Mouse (Mus musculus): ENCODE data around the gene Fmnl3.

Fmnl3 gene

DNA sequence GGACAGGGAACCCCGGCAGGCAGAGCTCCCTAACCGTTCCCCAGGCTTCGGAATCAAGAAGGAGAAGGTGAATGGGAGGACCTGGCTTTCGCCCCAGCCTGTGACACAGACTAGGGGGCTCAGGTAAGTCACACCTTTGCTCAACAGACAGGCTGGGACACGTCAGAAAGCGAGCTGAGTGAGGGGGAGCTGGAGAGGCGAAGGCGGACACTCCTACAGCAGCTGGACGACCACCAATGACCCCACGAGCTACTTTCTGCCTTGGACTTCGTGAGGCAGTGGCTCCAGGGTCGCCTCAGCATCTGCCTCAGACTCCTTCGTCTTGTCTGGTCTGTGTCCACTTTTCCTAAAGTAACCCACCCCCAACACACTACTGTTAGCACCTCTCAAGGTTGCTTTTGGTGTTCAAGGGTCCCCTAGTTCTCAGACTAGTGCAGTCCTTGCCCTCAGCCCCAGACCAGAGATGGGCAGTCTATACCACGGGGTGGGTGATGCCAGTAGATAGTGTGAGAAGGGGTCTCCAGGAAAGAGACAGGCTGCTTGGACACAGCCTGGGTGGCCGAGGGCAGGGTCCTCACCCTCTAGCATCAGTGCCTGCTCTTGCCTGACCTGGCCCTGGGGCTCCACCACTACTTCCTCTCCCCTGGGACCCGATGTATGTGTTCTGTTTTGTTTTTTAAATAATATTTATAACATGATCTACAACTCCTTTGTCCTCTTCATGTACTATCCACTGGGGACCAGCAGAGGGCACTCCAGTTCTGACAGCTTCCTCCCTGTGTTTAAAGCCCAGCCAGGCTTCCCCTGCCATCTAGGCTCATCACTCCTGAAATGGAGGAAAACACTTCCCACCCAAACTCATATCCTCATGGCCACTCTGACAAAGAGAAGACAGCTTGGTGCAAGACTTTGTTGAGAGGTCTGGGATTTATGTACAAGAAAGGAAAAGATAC lies 53.7 kb downstream of the Fmnl3 start:
- DNase-seq = peak; percentile 79 to 88

DNA sequence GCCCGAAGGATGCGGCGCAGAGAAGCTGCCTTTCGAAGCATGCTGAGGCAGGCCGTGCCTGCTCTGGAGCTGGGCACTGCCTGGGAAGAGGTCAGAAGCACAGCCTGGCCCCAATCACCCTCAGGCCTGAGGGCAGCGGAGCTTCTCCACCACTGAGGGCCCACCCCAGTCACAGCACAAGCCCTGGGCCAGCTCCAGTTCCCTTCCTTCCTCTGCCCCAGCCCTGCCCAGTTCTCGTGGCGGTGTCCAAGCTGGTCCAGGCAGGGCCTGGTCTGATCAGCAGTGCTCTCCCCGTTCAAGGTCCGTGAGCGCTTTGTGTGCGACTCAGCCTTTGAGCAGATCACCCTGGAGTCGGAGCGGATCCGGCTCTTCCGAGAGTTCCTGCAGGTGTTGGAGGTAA lies 55.4 kb downstream of the Fmnl3 start:
- peak in 1 of 2 experiments; percentile 56 for DNase-seq

DNA sequence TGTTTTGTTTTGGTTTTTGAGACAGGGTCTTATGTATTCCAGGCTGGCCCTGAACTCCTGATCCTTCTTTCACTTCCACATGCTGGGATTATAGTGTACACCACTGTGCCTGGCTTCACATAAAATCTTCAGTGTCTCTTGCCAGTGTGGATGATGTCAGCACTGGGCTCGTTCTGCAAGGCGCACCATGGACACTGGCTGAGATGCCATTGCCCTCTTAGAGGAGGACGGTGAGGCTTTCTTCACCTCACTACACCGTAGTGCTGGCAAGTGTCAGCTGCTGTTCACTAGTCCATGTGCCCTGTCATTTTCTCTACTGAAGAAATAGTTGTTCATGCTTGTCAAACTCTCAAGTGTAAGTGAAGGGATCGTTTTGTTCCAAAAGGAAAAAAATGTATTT lies 59.7 kb downstream of the Fmnl3 start:
- DNase-seq = no peak

DNA sequence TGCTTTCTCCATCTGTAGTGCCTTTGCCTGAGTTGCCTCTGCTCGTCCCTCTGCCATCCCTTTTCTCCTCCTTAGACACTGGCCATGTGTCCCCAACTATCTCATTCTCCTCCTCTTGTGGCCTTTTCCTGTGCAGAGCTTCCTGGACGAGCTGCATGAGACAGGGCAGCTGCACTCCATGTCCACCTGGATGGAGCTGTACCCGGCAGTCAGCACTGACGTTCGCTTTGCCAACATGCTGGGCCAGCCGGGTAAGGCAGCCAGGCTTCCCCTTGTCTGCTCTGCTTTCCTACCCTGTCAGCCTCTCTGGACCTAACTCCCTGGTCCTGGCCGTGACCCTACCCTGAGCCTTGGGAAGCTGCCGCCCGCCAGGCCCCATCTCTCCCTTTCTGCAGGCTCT lies 60.7 kb downstream of the Fmnl3 start:
- no peak for DNase-seq

DNA sequence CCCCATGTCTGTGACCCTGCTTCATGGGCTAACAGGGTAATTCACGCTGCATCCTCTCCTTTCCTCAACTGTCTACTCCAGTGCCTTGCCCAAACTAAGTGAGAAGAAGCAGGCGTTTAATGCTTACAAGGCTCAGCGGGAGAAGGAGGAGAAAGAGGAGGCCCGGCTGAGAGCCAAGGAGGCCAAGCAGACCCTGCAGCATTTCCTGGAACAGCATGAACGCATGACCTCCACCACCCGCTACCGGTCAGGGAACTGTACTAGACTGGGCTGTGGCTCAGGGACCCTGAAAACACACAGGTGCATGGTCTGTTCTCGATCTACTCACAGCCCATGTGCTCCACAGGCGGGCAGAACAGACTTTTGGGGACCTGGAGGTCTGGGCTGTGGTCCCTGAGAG lies 62.8 kb downstream of the Fmnl3 start:
- DNase-seq = no peak

DNA sequence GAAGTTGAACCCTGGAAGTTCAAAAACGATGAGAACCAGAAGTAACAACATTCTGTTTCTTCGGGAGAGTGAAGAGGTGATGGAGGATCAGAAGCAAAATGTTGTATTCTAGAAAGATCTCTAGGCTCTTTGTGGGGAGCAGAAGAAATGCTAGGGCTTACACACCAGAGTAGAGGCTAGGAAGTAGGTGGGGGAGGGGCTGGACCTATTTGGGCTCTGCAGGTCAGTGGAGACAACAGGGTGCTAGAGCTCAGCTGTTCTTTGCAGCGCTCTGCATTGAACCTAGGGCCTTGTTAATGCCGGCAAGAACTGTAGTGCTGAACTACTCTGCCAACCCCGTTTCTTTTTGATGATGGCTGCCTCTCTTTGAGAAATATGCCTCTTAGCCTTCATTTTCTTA lies 74.1 kb downstream of the Fmnl3 start:
- DNase-seq = no peak

DNA sequence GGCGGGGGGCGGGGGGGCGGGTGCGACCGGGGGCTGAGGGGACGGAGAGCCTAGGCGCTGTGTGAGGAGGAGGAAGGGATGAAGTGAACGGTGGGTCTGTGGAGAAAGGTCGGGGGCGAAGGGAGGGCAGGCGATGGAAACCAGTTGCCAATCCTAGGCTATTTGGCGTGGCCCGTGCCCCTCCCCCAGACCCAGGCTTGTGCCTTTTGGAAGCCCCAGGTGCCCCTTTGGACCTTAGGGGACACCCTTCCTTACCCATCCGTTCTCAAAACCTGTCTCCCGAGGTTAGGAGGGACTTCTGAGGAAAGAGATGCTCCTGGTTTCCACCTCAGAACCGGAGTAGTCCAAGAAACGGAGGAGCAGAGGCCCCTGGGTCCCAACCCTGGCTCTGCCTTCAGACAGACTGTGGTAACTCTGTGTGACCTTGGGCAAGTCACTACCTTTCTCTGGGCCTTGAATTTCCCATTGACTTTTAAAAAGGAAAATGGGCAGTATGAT lies 74.7 kb downstream of the Fmnl3 start, which contains the start of gene Fam186b:
Fam186b (minus strand) TSS at position 405 of the 498 bp plus-strand sequence.
- peak; percentile 44 to 47 for DNase-seq

DNA sequence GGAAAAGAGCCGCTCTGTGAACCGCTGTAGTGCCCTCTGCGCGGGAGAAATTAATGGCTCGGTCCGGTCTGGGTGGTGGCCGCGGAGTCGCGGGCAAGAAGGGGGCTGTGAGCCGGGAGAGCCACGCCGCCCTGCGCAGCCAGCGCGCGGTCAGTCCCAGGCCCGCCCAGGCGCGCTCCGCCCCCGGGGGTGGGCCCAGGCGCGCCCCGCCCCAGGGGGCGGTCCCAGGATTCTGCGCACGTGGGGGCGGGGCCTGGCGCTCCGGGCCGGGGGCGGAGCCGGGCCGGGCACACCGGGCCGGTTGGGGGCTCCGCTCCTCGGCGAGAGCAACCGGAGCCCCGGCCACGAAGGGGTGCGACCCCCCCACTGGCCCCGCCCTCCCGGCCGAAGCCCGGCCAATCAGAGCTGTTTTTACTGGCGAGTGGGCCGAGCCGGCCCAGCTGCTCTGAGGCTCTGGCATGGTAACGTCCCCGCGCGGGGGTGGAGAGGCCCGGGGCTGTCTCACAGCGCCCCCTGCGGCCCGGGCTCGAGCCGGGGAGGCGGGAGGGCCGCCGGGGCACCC lies 75.4 kb downstream of the Fmnl3 start, which contains the start of gene Prpf40b:
Prpf40b (plus strand) TSS at position 275 of the 562 bp plus-strand sequence.
- peak; percentile 95 to 97 for DNase-seq

DNA sequence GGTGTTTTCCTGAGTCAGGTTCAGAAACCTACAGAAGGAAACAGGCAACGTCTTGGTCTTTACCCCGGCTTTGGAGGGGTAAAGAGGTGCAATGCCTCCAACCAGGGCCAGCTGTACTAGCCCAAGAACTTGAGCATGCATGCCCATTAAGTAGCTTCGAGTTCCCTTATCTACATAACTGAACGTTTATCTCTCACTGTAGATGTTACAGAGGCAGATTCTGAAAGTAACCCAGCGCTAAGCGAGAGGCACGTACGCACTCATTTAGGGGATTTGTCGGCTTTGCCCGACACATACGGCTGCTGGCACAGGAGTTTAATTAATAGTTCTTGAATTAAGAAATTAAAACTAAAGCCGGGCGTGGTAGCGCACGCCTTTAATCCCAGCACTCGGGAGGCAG lies 76.0 kb downstream of the Fmnl3 start:
- no peak for DNase-seq

DNA sequence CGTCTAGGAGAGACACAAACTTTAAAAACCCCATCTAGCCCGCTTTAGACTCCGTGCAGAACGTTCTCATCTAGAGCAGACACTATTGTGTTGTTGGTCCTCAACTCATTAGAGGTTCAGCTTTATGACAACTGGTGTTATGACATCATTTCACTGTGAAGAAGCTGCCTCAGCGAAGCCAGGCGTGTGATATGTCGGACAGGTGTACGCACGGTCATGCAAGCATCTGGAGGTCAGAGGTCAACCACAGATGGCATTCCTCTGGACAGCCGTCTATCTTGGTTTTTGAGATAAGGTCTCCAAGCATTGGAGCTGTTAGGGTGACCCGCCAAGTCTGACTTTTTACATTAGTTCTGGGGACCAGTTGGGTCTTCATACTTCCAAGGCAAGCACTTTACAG lies 79.7 kb downstream of the Fmnl3 start:
- DNase-seq = no peak

DNA sequence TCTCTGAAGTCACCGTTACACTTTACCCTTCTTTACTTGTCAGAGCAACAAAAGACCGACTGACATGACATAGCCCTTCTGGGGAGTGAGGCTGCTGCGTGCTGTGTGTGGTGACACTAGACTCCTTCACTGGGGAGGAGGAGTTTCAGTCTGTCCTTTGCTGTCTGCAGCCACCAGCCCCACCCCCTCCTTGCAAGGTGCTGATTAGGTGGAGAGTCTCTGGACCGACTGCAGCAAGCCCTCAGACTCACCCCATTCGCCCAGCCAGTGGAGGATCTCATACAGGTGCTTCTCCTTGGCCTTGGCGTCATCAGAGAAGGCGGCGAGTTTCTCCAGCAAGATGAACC lies 85.1 kb downstream of the Fmnl3 start:
- no peak for DNase-seq

DNA sequence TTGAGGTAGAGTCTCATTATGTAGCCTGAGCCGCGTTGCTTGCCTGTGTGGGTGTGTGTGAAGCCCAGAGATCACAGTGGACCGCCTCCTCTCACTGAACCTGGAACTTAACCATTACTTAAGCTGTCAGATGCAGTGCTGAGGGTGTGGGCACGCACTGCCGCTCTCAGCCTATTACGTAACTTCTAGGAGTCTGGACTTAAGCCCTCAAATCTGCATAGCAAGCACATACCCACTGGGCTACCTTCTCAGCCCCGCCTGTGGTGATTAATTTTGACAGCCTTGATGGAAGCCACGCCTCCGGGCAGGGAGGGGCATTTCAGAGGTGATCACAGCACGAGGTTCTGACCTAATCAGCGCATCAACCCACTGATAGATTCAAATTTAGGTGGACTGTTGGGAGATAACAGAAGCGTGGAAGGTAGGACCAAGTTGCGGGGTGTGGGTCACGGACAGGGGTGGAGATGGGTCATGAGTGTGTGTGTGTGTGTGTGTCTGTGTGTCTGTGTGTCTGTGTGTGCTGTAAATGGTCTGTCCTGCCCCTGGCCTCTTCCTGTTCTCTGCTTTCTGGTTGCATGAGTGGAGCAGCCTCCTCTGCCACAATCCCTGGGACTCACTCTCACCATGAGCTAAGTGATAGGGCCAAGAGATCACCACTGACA lies 85.6 kb downstream of the Fmnl3 start:
- DNase-seq = peak; percentile 24 to 57

DNA sequence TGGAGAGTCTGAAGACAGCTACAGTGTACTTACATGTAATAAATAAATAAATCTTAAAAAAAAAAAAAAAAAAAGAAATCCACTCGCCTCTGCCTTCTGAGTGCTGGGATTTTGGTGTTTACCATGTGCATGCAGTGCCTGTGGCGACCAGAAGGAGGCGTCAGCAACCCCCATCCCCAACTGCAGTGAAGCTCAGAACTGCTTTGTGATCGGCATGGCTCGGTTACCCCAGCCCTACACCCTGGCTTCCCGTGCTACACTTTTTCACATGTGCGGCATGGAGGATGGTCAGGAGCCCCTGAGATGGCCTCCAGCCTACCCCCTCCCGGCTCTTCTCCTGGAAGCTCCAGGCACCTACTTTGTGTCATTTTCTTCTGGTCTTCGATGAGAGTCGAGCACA lies 86.8 kb downstream of the Fmnl3 start:
- peak in 1 of 2 experiments; percentile 30 for DNase-seq

DNA sequence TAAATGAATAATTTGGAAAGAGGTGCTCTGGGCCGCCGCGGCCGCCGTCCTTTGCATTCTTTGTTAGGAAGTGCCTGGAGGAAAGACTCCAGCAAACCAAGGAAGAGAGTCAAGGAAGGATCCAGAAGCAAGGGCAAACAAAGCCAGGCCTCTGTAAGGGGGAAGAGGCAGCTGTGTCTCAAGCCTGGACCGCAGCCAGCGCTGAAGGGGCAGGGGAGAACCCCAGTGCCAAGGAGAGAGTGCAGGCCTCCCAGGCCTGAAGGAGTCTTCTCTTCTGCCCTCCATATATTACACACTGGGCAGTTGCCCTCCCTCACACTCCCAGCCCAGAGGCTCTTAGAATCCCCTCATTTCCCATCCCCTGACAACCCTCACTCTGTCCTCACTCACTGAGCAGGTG lies 92.0 kb downstream of the Fmnl3 start:
- no peak for DNase-seq

DNA sequence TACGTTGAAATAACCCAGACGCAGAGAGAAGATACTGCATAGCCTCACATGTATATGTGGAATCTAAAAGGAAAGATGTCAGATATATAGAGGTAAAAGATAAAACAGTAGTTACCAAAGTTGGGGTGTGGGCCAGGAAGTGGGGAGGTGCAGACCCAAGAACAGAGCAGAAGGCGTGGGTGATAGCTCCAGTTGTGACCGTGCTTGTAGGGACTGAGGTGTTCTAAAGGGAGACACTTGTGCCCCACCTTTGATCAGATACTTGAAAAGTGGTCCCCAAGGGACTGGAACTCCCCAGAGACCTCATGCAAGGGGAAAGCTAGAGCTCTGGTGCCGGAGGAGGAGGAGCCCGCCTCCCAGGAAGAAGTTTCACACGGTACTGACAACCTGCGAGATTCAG lies 94.2 kb downstream of the Fmnl3 start:
- DNase-seq = no peak

Data from lung, postnatal 4 days (tissue).